In the genomic region with DNA sequence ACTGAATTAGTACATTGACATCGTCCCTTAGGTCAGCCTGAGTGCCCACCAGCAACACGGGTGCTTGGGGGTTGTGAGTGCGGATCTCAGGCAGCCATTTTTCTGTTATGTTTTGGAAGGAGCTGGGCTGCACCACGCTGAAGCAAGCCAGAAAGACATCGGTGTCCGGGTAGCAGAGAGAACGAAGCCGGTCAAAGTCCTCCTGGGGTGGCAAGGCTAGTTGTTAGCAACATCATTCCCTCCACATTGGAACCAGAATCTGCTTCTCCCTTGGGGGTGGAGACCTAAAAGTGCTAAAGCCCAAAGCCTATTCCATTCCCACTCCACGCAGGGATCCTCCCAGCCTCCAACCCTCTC, we compare ENCODE assay signal across 9 mouse cellular contexts. TPM values are rescaled to one million over a fixed set of nuclear protein-coding genes. Genes with fewer than 3 reads are reported as not detected.
DNase-seq lines count a peak whose midpoint lies in the region; ATAC-seq and TF ChIP-seq lines count a peak whose summit lies in the region.
"Had no signal": no experiment of that assay in that cellular context is flagged by ENCODE, and none has a peak within 500 bp of the region (broad histone marks: within the 10 kb centered on the region; RNA-seq: fewer than 3 reads in every experiment).

No protein-coding gene starts in this region.

- H3K79me2 ChIP-seq in myocyte (ENCODE audit: control insufficient read depth, insufficient read depth): no peaks in the 10 kb centered on the region

- no peak for TF ChIP-seq CTCF in kidney, postnatal 0 days (IDR thresholded peaks at IDR 0.05; ENCODE audit: low read depth)

- H3K4me3 ChIP-seq in forebrain, embryonic 10.5 days: peak overlapping the region; percentile 76
- H3K4me3 ChIP-seq in kidney, postnatal 0 days (replicated peaks; ENCODE audit: low read depth, low read length): peak overlapping the region; percentile 40
- H3K4me3 ChIP-seq in myocyte: no peak overlapping the region

- no peak overlapping the region for H3ac ChIP-seq in myocyte (ENCODE audit: control insufficient read depth, insufficient read length)

- peaks cover 28% of the 10 kb centered on the region for H3K27me3 ChIP-seq in forebrain, embryonic 10.5 days (ENCODE audit: poor library complexity, severe bottlenecking)
- H3K27me3 ChIP-seq in kidney, postnatal 0 days (ENCODE audit: insufficient read depth, low read length): 0 out of 2 replicates have a peak, but pooled peaks cover 3% of the 10 kb centered on the region
- no peaks in the 10 kb centered on the region for H3K27me3 ChIP-seq in myocyte (ENCODE audit: control insufficient read depth, insufficient read depth, insufficient read length)

- WGBS in forebrain, embryonic 10.5 days: 49% methylated on average over 9 of the region's 9 CpGs
- whole genome bisulfite sequencing in kidney, postnatal 0 days: 63% methylated on average over 9 of the region's 9 CpGs

- H3K27ac ChIP-seq in forebrain, embryonic 10.5 days: no peak overlapping the region
- H3K27ac ChIP-seq in kidney, postnatal 0 days: no peak overlapping the region

- ATAC-seq in kidney, postnatal 0 days (replicated peaks; ENCODE audit: low FRiP score, low read depth): no peak
- ATAC-seq in monocyte, adult 5-6 weeks (replicated peaks; ENCODE audit: insufficient number of reproducible peaks, low FRiP score, low TSS enrichment, poor library complexity, severe bottlenecking): no peak

- H3K36me3 ChIP-seq in forebrain, embryonic 10.5 days (replicated peaks): no peaks in the 10 kb centered on the region
- no peaks in the 10 kb centered on the region for H3K36me3 ChIP-seq in kidney, postnatal 0 days (ENCODE audit: insufficient read depth, low read length)
- no peaks in the 10 kb centered on the region for H3K36me3 ChIP-seq in myocyte (ENCODE audit: control insufficient read depth, insufficient read depth)

- DNase-seq in kidney, adult 9 months: peak; percentile 55
- DNase-seq in kidney, postnatal 10 days: no peak
- DNase-seq in forebrain, embryonic 10.5 days (ENCODE audit: extremely low spot score, low spot score): no peak
- no peak for DNase-seq in kidney, postnatal 0 days (ENCODE audit: low spot score)
- DNase-seq in gastrocnemius, postnatal 10 days: no peak
- DNase-seq in left cerebral cortex, adult 9 months (ENCODE audit: low spot score in 2 of 2): no peak

- H3K9ac ChIP-seq in kidney, postnatal 0 days (ENCODE audit: low read depth, low read length): no peak overlapping the region; the same call in 1 of the 2 replicates

- H3K4me1 ChIP-seq in forebrain, embryonic 10.5 days: peaks cover 10% of the 10 kb centered on the region
- H3K4me1 ChIP-seq in kidney, postnatal 0 days (replicated peaks; ENCODE audit: insufficient read depth, low read length): no peaks in the 10 kb centered on the region

- H3K4me2 ChIP-seq in kidney, postnatal 0 days (ENCODE audit: low read length): peak overlapping the region; percentile 81
- H3K4me2 ChIP-seq in myocyte (ENCODE audit: low read depth): peak overlapping the region; percentile 81

- no peak for TF ChIP-seq POLR2A in myocyte (IDR thresholded peaks at IDR 0.05; ENCODE audit: insufficient read length, low read depth)

- no peaks in the 10 kb centered on the region for H3K9me3 ChIP-seq in forebrain, embryonic 10.5 days
- H3K9me3 ChIP-seq in kidney, postnatal 0 days (replicated peaks; ENCODE audit: low read length): no peaks in the 10 kb centered on the region

TF ChIP-seq in myocyte, 11 proteins besides CTCF, POLR2A, EP300 and RAD21:
- no peak for TF ChIP-seq POLR2AphosphoS2 (IDR thresholded peaks at IDR 0.05; ENCODE audit: insufficient read length, low read depth)
- TF ChIP-seq USF1 (IDR thresholded peaks at IDR 0.05; ENCODE audit: low read depth): no peak
- TF ChIP-seq E2F4 (IDR thresholded peaks at IDR 0.05; ENCODE audit: insufficient read depth): no peak
- no peak for TF ChIP-seq REST (IDR thresholded peaks at IDR 0.05; ENCODE audit: insufficient read depth, insufficient read length)
- TF ChIP-seq MAX (IDR thresholded peaks at IDR 0.05; ENCODE audit: low read depth): no peak
- no peak for TF ChIP-seq TCF12 (IDR thresholded peaks at IDR 0.05; ENCODE audit: insufficient read depth, poor library complexity, severe bottlenecking)
- no peak for TF ChIP-seq TCF3 (IDR thresholded peaks at IDR 0.05; ENCODE audit: insufficient read length, low read depth)
- TF ChIP-seq MYOD1 (IDR thresholded peaks at IDR 0.05; ENCODE audit: control insufficient read depth in 1 of 3, insufficient read length in 2 of 3, low read depth in 2 of 3): no peak
- no peak for TF ChIP-seq CEBPB (IDR thresholded peaks at IDR 0.05; ENCODE audit: insufficient read depth, poor library complexity, severe bottlenecking)
- no peak for TF ChIP-seq MYOG (IDR thresholded peaks at IDR 0.05; ENCODE audit: control insufficient read depth in 1 of 3, insufficient read depth in 1 of 3, insufficient read length in 2 of 3, low read depth in 2 of 3)
- no peak for TF ChIP-seq SRF (IDR thresholded peaks at IDR 0.05; ENCODE audit: control insufficient read depth, insufficient read length, low read depth)

RNA-seq across cellular contexts. Expression of a gene that starts 0.8 kb away (rescaled TPM):
- polyA plus RNA-seq in forebrain, embryonic 10.5 days (2016; fragmentation: Nextera tagmentation; extraction: Ambion mirVana): 0.44 and 0.58 TPM in 2 replicates
- 3.5 and 3.6 TPM in 2 replicates for polyA plus RNA-seq in kidney, postnatal 0 days (2015; fragmentation: Nextera tagmentation; extraction: Ambion mirVana)
- 0.35 TPM for polyA plus RNA-seq in myocyte (2012; fragmentation: generic; extraction: Trizol)
- total RNA-seq in gastrocnemius, postnatal 10 days (2021): not detected
- 0.48 TPM in 1 of 3 replicates, not detected in the others for total RNA-seq in monocyte, adult 5-6 weeks (2017)
- total RNA-seq: liver, adult 2 months had no signal
- polyA plus RNA-seq: liver, adult 2 months had no signal

RNA-seq across cellular contexts. Expression of a gene that starts 18.3 kb away (rescaled TPM):
- polyA plus RNA-seq in forebrain, embryonic 10.5 days (2016; fragmentation: Nextera tagmentation; extraction: Ambion mirVana): 23.0 and 23.6 TPM in 2 replicates
- polyA plus RNA-seq in kidney, postnatal 0 days (2015; fragmentation: Nextera tagmentation; extraction: Ambion mirVana): 13.4 and 15.0 TPM in 2 replicates
- polyA plus RNA-seq in myocyte (2012; fragmentation: generic; extraction: Trizol): 18.2 TPM
- 1 to 10 TPM; 9.7 to 9.9 TPM for total RNA-seq in gastrocnemius, postnatal 10 days (2021)
- 20.7 to 33.0 TPM (median 21.1 TPM) in 3 replicates for total RNA-seq in monocyte, adult 5-6 weeks (2017)

RNA-seq across cellular contexts. Expression of a gene that starts 33.1 kb away (rescaled TPM):
- 3.5 and 4.4 TPM in 2 replicates for polyA plus RNA-seq in forebrain, embryonic 10.5 days (2016; fragmentation: Nextera tagmentation; extraction: Ambion mirVana)
- polyA plus RNA-seq in kidney, postnatal 0 days (2015; fragmentation: Nextera tagmentation; extraction: Ambion mirVana): 62.3 and 62.7 TPM in 2 replicates
- 0.12 TPM for polyA plus RNA-seq in myocyte (2012; fragmentation: generic; extraction: Trizol)
- under 1 TPM; 0.18 to 0.49 TPM for total RNA-seq in gastrocnemius, postnatal 10 days (2021)
- total RNA-seq in monocyte, adult 5-6 weeks (2017): 1.5 TPM in 1 of 3 replicates, not detected in the others

RNA-seq across cellular contexts. Expression of a gene that starts 40.6 kb away (rescaled TPM):
- polyA plus RNA-seq in forebrain, embryonic 10.5 days (2016; fragmentation: Nextera tagmentation; extraction: Ambion mirVana): 0.19 TPM in 1 of 2 replicates, not detected in the other
- polyA plus RNA-seq in kidney, postnatal 0 days (2015; fragmentation: Nextera tagmentation; extraction: Ambion mirVana): 1.0 and 1.5 TPM in 2 replicates
- polyA plus RNA-seq in myocyte (2012; fragmentation: generic; extraction: Trizol): 0.13 TPM
- not detected for total RNA-seq in gastrocnemius, postnatal 10 days (2021)
- total RNA-seq in monocyte, adult 5-6 weeks (2017): not detected in 3 replicates
- total RNA-seq: liver, adult 2 months had no signal

RNA-seq across cellular contexts. Expression of a gene that starts 55.3 kb away (rescaled TPM):
- 3.3 and 4.0 TPM in 2 replicates for polyA plus RNA-seq in forebrain, embryonic 10.5 days (2016; fragmentation: Nextera tagmentation; extraction: Ambion mirVana)
- 7.9 and 8.4 TPM in 2 replicates for polyA plus RNA-seq in kidney, postnatal 0 days (2015; fragmentation: Nextera tagmentation; extraction: Ambion mirVana)
- polyA plus RNA-seq in myocyte (2012; fragmentation: generic; extraction: Trizol): not detected
- 10 to 100 TPM; 12.6 to 12.9 TPM for total RNA-seq in gastrocnemius, postnatal 10 days (2021)
- total RNA-seq in monocyte, adult 5-6 weeks (2017): 0.19 to 0.85 TPM in 2 of 3 replicates, not detected in the other

Comparison
In these comparisons a context has a peak if more than half of its experiments do, and no peak if none do; other contexts are left out.
1. RNA of a gene that starts 33.1 kb away (polyA plus RNA-seq): 62.3 to 62.7 TPM in kidney, postnatal 0 days; 3.5 to 4.4 TPM in forebrain, embryonic 10.5 days and 0.12 TPM in myocyte (single experiment); every median in the first group is over 10 times any median in the second.